Mouse (Mus musculus): ENCODE measurements around the gene Oit1.

Gene Oit1

GRCm38 (mm10) chr14:8335947-8336346, 42.6 kb downstream of the Oit1 start:
- DNase-seq (ENCODE audit: low spot score): no peak

- DNase-seq (ENCODE audit: low spot score): no peak
These were observed 44.0 kb downstream of the Oit1 start for GRCm38 (mm10) chr14:8334511-8334910.

GRCm38 (mm10) chr14:8332314-8333252, 46.0 kb downstream of the Oit1 start:
- DNase-seq (ENCODE audit: low spot score): no peak

- no peak for DNase-seq (ENCODE audit: low spot score)
These were observed 47.1 kb downstream of the Oit1 start for GRCm38 (mm10) chr14:8331307-8331905.

GRCm38 (mm10) chr14:8330390-8330789, 48.2 kb downstream of the Oit1 start:
- no peak for DNase-seq (ENCODE audit: low spot score)

GRCm38 (mm10) chr14:8329552-8329951, 49.0 kb downstream of the Oit1 start:
- DNase-seq (ENCODE audit: low spot score): no peak

- DNase-seq (ENCODE audit: low spot score): no peak
These were observed 51.2 kb downstream of the Oit1 start for GRCm38 (mm10) chr14:8327371-8327770.

- DNase-seq (ENCODE audit: low spot score): no peak
These were observed 51.6 kb downstream of the Oit1 start for GRCm38 (mm10) chr14:8326961-8327360.

GRCm38 (mm10) chr14:8325746-8326145, 52.8 kb downstream of the Oit1 start:
- DNase-seq (ENCODE audit: low spot score): no peak

- no peak for DNase-seq (ENCODE audit: low spot score)
These were observed 58.0 kb downstream of the Oit1 start for GRCm38 (mm10) chr14:8320528-8320927.

GRCm38 (mm10) chr14:8317194-8318097, 61.1 kb downstream of the Oit1 start, which contains the start of gene Fam107a:
TSS of gene Fam107a (minus strand) at chr14:8318023.
- no peak for DNase-seq (ENCODE audit: low spot score)

- DNase-seq (ENCODE audit: low spot score): no peak
These were observed 62.0 kb downstream of the Oit1 start for GRCm38 (mm10) chr14:8316366-8317193.

GRCm38 (mm10) chr14:8315169-8315568, 63.4 kb downstream of the Oit1 start:
- no peak for DNase-seq (ENCODE audit: low spot score)

- DNase-seq (ENCODE audit: low spot score): no peak
These were observed 64.0 kb downstream of the Oit1 start for GRCm38 (mm10) chr14:8314536-8314935.

GRCm38 (mm10) chr14:8313877-8314276, 64.7 kb downstream of the Oit1 start:
- no peak for DNase-seq (ENCODE audit: low spot score)

- DNase-seq (ENCODE audit: low spot score): no peak
These were observed 68.9 kb downstream of the Oit1 start for GRCm38 (mm10) chr14:8309621-8310141.

GRCm38 (mm10) chr14:8308650-8309049, 69.9 kb downstream of the Oit1 start:
- DNase-seq (ENCODE audit: low spot score): no peak

GRCm38 (mm10) chr14:8306884-8307283, 71.7 kb downstream of the Oit1 start:
- no peak for DNase-seq (ENCODE audit: low spot score)

- DNase-seq (ENCODE audit: low spot score): no peak
These were observed 73.5 kb downstream of the Oit1 start for GRCm38 (mm10) chr14:8305014-8305413.

- no peak for DNase-seq (ENCODE audit: low spot score)
These were observed 74.5 kb downstream of the Oit1 start for GRCm38 (mm10) chr14:8304082-8304481.

- DNase-seq (ENCODE audit: low spot score): no peak
These were observed 75.9 kb downstream of the Oit1 start for GRCm38 (mm10) chr14:8302687-8303086.

All from spleen, adult 12 weeks (tissue).